Mouse (Mus musculus): ENCODE measurements around the gene Clec12a. TPM values are rescaled to one million over a fixed set of nuclear protein-coding genes. Genes with fewer than 3 reads are reported as not detected.
"Not testable (repeated sequence)": the region's sequence is repeated elsewhere in the genome, so short reads cannot be mapped to it uniquely, and the experiment has no call there.

The Clec12a gene
- not detected for total RNA-seq (2021)
- long read RNA-seq, experiment 1, result 0 reads
- long read RNA-seq, experiment 2, result 0 reads

DNA sequence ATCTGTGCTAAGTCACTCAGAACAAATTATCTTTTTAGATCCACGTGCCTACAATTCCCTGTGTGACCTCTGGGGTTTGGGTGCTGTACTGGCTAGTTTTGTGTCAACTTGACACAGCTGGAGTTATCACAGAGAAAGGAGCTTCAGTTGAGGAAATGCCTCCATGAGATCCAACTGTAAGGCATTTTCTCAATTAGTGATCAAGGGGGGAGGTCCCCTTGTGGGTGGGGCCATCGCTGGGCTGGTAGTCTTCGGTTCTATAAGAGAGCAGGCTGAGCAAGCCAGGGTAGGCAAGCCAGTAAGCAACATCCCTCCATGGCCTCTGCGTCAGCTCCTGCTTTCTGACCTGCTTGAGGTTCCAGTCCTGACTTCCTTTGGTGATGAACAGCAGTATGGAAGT is at the start of gene Clec12a:
TSS of gene Clec12a (plus strand) at position 301 of the 400 bp plus-strand sequence.
- not testable (repeated sequence) for H3K27ac ChIP-seq; H3K4me3 ChIP-seq; DNase-seq (ENCODE audit: low spot score in 2 of 2)

DNA sequence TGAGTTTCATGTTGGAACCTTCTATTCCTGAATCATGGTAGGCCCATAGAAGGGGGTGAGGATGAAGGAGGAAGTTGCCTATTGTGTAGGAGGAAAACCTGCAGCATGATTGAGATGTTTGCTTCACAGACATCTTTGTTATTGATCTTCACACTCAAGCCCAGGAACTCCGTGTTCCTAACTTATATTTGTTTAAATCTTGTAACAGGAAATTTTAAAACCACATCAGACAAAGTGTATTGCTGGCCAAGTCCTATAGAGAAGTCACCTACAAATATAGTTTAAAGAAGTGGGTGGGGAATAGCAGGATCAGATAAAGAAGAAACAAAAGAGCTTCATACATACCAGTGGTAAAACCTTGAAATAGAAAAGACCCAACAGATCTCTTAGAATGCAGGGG is 38.3 kb upstream of the Clec12a start:
- TF ChIP-seq CTCF (conservative IDR thresholded peaks at IDR 0.05), result no peak
- no peak overlapping the region for H3K4me3 ChIP-seq
- DNase-seq (ENCODE audit: low spot score in 2 of 2), result no peak
- no peak overlapping the region for H3K27ac ChIP-seq

DNA sequence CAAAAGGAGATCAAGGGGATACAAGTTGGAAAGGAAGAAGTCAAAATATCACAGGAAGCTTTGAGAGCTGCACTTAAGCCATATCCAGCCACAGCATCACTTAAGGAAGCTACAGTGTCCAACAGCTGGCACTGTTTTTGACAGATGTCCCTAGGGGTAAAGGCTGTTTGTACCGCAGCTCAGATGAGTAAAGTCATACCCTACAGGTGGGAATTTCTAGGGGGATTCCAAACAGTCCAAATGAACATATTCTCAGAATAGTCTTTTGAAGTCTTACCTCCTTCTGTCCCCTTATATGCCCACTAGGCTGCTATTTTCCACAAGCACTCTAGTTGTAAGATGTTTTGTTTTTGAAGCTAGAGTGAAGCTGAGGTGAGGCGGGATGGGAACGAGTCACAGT is 30.0 kb upstream of the Clec12a start:
- TF ChIP-seq CTCF (conservative IDR thresholded peaks at IDR 0.05), result no peak
- Histone ChIP-seq H3K27ac (no peak overlapping the region), H3K4me3 (no peak overlapping the region)
- no peak for DNase-seq (ENCODE audit: low spot score in 2 of 2)

- no peak for DNase-seq (ENCODE audit: low spot score in 2 of 2)
- Histone ChIP-seq H3K27ac (no peak overlapping the region), H3K4me3 (no peak overlapping the region)
- no peak for TF ChIP-seq CTCF (conservative IDR thresholded peaks at IDR 0.05)
Observed at GRCm38 (mm10) chr6:129314655-129315168, 27.8 kb upstream of the Clec12a start.

- Histone ChIP-seq H3K4me3 (no peak overlapping the region), H3K27ac (no peak overlapping the region)
- DNase-seq (ENCODE audit: low spot score in 2 of 2), result no peak
- TF ChIP-seq CTCF (conservative IDR thresholded peaks at IDR 0.05), result no peak
Observed at GRCm38 (mm10) chr6:129315698-129316097, 26.8 kb upstream of the Clec12a start.

DNA sequence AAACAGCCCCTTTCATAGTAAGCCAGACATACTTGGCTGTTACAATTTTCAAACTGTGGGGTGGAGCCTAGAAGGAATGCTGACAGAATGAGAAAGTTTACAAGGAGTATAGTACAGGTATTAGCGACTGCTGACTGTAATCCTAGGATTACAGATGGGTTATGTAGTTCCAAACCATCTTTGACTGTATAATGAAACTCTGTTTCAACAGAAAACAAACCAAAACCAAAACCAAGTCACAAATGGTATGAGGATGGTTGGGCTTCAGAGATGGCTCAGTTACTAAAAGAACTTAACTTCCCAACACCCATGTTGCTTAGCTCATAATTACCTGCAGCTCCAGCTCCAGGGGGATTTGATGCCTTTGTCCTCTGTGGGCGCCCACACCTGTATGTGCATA is 26.0 kb upstream of the Clec12a start:
- no peak for DNase-seq (ENCODE audit: low spot score in 2 of 2)
- no peak overlapping the region for H3K4me3 ChIP-seq
- no peak for TF ChIP-seq CTCF (conservative IDR thresholded peaks at IDR 0.05)
- H3K27ac ChIP-seq, result no peak overlapping the region

GRCm38 (mm10) chr6:129318395-129318794 is 24.1 kb upstream of the Clec12a start:
- DNase-seq (ENCODE audit: low spot score in 2 of 2), result no peak
- H3K4me3 ChIP-seq, result no peak overlapping the region
- H3K27ac ChIP-seq, result no peak overlapping the region
- no peak for TF ChIP-seq CTCF (conservative IDR thresholded peaks at IDR 0.05)

DNA sequence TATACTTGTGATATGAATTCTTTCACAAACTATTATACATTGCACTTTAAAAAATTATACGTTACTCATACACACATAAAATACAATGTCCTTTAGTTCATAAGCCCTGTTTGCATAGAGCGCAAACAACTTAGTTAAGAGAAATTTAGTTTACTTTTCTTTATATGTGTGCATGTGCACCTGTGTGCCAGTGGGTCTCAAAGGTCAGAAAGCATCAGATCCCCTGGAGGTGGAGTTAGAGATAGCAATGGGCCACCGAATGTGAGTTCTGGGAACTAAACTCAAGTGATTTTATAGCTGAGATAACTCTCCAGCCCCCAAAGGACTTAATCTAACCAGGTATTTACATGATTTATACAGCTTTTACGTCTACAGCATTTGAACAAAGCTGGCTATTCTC is 23.2 kb upstream of the Clec12a start:
- no peak overlapping the region for H3K27ac ChIP-seq
- no peak for DNase-seq (ENCODE audit: low spot score in 2 of 2)
- no peak for TF ChIP-seq CTCF (conservative IDR thresholded peaks at IDR 0.05)
- H3K4me3 ChIP-seq, result no peak overlapping the region

- Histone ChIP-seq H3K4me3 (no peak overlapping the region), H3K27ac (no peak overlapping the region)
- DNase-seq (ENCODE audit: low spot score in 2 of 2), result no peak
- peak; percentile 55 for TF ChIP-seq CTCF (conservative IDR thresholded peaks at IDR 0.05)
Observed at GRCm38 (mm10) chr6:129326016-129326415, 16.5 kb upstream of the Clec12a start.

DNA sequence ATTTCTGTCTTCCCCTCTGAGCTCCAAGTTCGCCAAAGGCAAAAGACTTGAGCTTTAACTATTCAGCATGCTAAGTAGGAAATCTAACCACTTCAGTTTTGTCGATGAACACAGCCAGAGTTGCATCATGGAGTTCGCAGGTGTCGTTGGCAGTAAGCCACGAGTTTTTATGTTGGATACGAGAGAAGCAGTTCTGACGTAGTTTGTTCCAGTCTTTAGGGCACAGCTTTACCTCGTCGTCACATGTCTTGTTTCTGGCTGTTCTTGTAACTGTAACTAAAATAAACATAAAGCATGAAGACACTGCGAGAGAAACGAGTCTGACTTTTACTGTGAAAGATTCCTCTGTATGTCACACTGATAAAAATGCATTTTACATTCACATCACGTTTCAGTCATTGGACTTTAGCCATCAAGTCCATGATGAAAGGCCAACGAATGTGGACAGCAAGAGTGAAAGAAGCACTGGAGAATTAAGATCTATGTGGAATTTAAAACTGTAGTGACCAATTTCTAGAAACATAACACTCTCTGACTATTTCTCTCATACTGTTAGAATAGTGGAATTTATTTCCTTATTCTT is 15.8 kb upstream of the Clec12a start:
- TF ChIP-seq CTCF (conservative IDR thresholded peaks at IDR 0.05), result no peak
- DNase-seq (ENCODE audit: low spot score in 2 of 2), result no peak
- no peak overlapping the region for H3K27ac ChIP-seq
- no peak overlapping the region for H3K4me3 ChIP-seq

DNA sequence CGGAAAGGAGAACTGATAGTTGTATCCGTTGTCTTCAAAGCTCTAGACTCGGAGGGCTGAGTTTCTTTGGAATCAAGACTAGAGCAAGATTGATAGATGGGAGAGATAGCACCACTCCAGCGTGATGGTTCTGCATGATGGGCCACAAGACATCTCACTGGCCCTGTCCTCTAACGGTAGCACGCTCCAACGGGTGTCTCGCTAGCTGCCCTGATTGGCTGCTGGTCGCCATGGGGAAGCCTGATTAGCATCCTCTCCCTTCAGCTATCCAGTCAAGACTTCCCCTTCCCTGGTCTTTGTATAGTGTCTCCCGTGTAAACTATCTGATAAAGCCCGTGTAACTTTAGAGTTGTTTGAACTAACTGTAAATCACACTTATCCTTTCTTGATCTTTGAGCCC is 10.9 kb upstream of the Clec12a start, which contains the start of gene 4922502D21Rik:
TSS of gene 4922502D21Rik (minus strand) at position 187 of the 400 bp plus-strand sequence.
- Histone ChIP-seq H3K27ac (no peak within 1 kb of the TSS), H3K4me3 (no peak within 1 kb of the TSS)
- TF ChIP-seq CTCF (conservative IDR thresholded peaks at IDR 0.05), result no peak
- DNase-seq (ENCODE audit: low spot score in 2 of 2), result no peak

DNA sequence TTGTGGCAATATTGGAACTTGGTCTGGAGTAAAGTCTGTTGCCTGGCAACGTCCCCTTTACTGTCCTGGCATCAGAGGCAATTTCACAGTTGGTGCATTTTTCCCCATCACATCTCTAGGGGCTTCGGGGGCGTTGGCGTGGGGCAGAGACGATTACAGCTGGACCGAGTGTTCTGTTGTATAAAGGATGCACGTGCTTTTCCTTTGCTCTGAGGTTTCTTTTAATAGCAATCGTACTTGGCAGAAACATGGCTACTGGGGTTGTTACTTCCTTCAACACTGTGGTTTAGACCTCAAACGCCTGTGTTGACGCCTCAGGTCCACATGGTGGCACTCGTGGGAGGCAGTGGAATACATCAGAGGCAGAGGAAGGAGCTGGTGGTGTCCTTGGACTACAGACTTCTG is 8.8 kb upstream of the Clec12a start:
- no peak overlapping the region for H3K4me3 ChIP-seq
- DNase-seq (ENCODE audit: low spot score in 2 of 2), result peak; percentile 30 to 44
- peak; percentile 73 for TF ChIP-seq CTCF (conservative IDR thresholded peaks at IDR 0.05)
- H3K27ac ChIP-seq, result 0 out of 2 replicates have a peak overlapping the region, but pooled peaks have one; percentile 7

DNA sequence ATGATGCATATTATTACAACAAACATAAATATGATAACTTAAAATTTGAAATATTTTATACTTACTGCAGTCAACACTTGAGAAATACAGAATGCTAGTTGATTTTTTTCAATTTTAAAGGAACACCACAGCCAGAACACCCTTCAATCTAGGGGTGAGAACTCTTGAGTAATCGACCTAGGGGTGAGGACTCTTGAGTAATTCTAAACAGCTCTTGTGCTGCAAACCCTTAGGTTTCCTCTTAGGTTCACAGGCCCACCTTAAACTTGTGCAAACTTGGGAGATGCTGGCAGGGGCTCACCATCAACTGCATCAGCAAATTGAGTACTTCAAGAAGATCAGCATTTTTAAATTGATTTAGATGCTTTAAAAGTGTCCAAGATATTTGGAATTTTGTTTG is 4.7 kb upstream of the Clec12a start:
- no peak for DNase-seq (ENCODE audit: low spot score in 2 of 2)
- no peak overlapping the region for H3K4me3 ChIP-seq
- H3K27ac ChIP-seq, result no peak overlapping the region
- no peak for TF ChIP-seq CTCF (conservative IDR thresholded peaks at IDR 0.05)

DNA sequence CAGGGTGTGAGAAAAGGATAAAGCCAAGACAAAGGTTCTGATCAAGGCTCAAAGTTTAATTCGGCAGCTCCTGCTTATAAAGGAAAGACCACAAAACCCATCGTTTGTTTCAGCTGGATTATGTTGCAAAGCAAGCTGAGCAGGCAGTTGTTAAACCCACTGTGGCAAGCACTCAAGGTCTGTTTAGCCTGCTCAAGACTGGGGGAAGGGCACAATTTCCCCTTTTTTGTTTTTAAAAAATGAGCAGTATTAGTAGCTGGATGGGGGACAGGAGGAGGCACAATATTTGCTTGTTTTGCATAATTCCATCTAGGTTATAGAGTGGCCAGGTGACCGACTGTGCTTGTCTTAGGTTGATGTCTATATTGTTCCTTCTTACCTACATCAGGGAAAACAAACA is 1.9 kb downstream of the Clec12a start:
- TF ChIP-seq CTCF (conservative IDR thresholded peaks at IDR 0.05), result no peak
- DNase-seq (ENCODE audit: low spot score in 2 of 2), result no peak
- no peak overlapping the region for H3K4me3 ChIP-seq
- H3K27ac ChIP-seq, result no peak overlapping the region
